ENCODE assay signal across 14 mouse cellular contexts in the genomic region with DNA sequence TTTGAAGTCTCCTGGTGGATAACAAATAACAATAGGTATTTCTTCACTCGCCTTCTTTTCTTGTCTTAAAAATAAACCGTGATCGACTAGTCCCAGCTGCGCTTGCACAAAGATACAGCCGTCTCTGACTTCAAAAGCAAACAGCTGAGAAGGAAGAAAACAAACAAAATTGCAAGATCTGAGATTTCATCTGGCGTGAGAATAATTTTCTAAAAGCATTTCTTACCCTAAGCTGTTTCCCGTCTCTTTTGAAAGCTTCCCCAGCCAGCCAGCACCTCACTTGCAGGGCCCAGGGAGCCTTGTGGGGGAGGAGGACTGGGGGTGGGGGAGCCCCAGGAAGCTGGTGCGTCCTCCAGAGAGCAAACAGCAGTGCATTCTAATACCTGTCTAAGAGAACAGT.
DNase-seq lines count a peak whose midpoint lies in the region; ATAC-seq and TF ChIP-seq lines count a peak whose summit lies in the region.
"Had no signal": no experiment of that assay in that cellular context is flagged by ENCODE, and none has a peak within 500 bp of the region (broad histone marks: within the 10 kb centered on the region; RNA-seq: fewer than 3 reads in every experiment).

No protein-coding gene starts in this region.

- peaks cover 9% of the 10 kb centered on the region for H3K4me1 ChIP-seq in forebrain, embryonic 11.5 days (replicated peaks; ENCODE audit: control insufficient read depth, insufficient read depth, low read length)
- H3K4me1 ChIP-seq: liver, embryonic 12.5 days; megakaryocyte, embryonic 14.5 days had no signal

- ATAC-seq in forebrain, embryonic 11.5 days (replicated peaks; ENCODE audit: low FRiP score): no peak
- ATAC-seq: liver, embryonic 12.5 days; Patski had no signal

- H3K9me3 ChIP-seq in forebrain, embryonic 11.5 days (ENCODE audit: control insufficient read depth, low read length): no peaks in the 10 kb centered on the region
- H3K9me3 ChIP-seq: hindbrain, embryonic 15.5 days; liver, embryonic 12.5 days had no signal

- H3K4me2 ChIP-seq in forebrain, embryonic 11.5 days (ENCODE audit: low read depth, low read length, severe bottlenecking): no peak overlapping the region
- H3K4me2 ChIP-seq: hindbrain, embryonic 15.5 days; liver, embryonic 12.5 days had no signal

- H3K9ac ChIP-seq in forebrain, embryonic 11.5 days (ENCODE audit: low read length): no peak overlapping the region
- H3K9ac ChIP-seq: hindbrain, embryonic 15.5 days; liver, embryonic 12.5 days had no signal

- H3K36me3 ChIP-seq in forebrain, embryonic 11.5 days (ENCODE audit: control insufficient read depth, insufficient read depth, low read length): no peaks in the 10 kb centered on the region
- H3K36me3 ChIP-seq: hindbrain, embryonic 15.5 days; liver, embryonic 12.5 days had no signal

- intact Hi-C loops in left cerebral cortex, adult 2 months (cut with DNase I): no loop called here
- intact Hi-C loops in left cerebral cortex, postnatal 14 days (cut with DNase I): no loop called here

- H3K27ac ChIP-seq in left cerebral cortex, adult 2 months: peak overlapping the region; percentile 53; the same call in 1 of the 2 replicates
- H3K27ac ChIP-seq in forebrain, embryonic 11.5 days (ENCODE audit: low read depth, low read length): no peak overlapping the region
- H3K27ac ChIP-seq: hindbrain, embryonic 15.5 days; liver, embryonic 12.5 days had no signal

- no peak for DNase-seq in left cerebral cortex, adult 2 months (ENCODE audit: extremely low spot score in 1 of 2, low spot score in 2 of 2)
- no peak for DNase-seq in left cerebral cortex, postnatal 14 days (ENCODE audit: low spot score in 2 of 2)
- peak; percentile 55 for DNase-seq in brain, adult 2 months (ENCODE audit: low read depth, low spot score)
- DNase-seq in forebrain, embryonic 11.5 days (ENCODE audit: low spot score): peak; percentile 34
- peak; percentile 62 for DNase-seq in lung, postnatal 36 days
- DNase-seq in retina, embryonic 14.5 days (ENCODE audit: low spot score): no peak
- no peak for DNase-seq in layer of hippocampus, adult 9-10 months (ENCODE audit: low spot score)
- DNase-seq: cerebellum, adult 18-20 months; layer of hippocampus, adult 9-11 months; left cerebral cortex, postnatal 4 days had no signal

- H3K4me3 ChIP-seq in left cerebral cortex, adult 2 months: no peak overlapping the region
- no peak overlapping the region for H3K4me3 ChIP-seq in forebrain, embryonic 11.5 days (ENCODE audit: low read depth, low read length)
- H3K4me3 ChIP-seq: hindbrain, embryonic 15.5 days; liver, embryonic 12.5 days; megakaryocyte, embryonic 14.5 days had no signal

- no peak for TF ChIP-seq CTCF in left cerebral cortex, adult 2 months (IDR thresholded peaks at IDR 0.05)

- WGBS in forebrain, embryonic 11.5 days: 74% methylated on average over 8 of the region's 8 CpGs

- H3K27me3 ChIP-seq in forebrain, embryonic 11.5 days (ENCODE audit: control insufficient read depth, insufficient read depth, low read length): no peaks in the 10 kb centered on the region
- H3K27me3 ChIP-seq: hindbrain, embryonic 15.5 days; liver, embryonic 12.5 days; megakaryocyte, embryonic 14.5 days had no signal

Comparison
In these comparisons a context has a peak if more than half of its experiments do, and no peak if none do; other contexts are left out.
1. DNase-seq: peak in brain, adult 2 months (single experiment), forebrain, embryonic 11.5 days (single experiment) and lung, postnatal 36 days (single experiment); none in left cerebral cortex, adult 2 months (0 of 2), left cerebral cortex, postnatal 14 days (0 of 2), retina, embryonic 14.5 days (single experiment) and layer of hippocampus, adult 9-10 months (single experiment).